Mouse (Mus musculus) heart, postnatal 0 days (tissue): ENCODE measurements around the gene Uvrag. TPM values are rescaled to one million over a fixed set of nuclear protein-coding genes. Genes with fewer than 3 reads are reported as not detected.

Experiments used
- ATAC-seq: fragments of 200-750 bp; cut with Nextera tagmentation; 2 replicates; pipeline ENCODE4 v1.8.0; 2017; ENCODE audit warnings: low read depth, moderate number of reproducible peaks, moderate library complexity; ENCODE audit not compliant: insufficient read depth
- DNase-seq: peaks from one replicate; pipeline ENCODE4 v3.0.0-alpha.2; 2016; ENCODE audit warnings: low spot score
- H3K27ac ChIP-seq: fragments of 300-500 bp; sonication (generic); 2 replicates; pipeline ENCODE4 v1.5.1; 2014; ENCODE audit warnings: low read depth, mild to moderate bottlenecking
- H3K27me3 ChIP-seq: fragments of 300-500 bp; sonication (generic); 2 replicates; pipeline ENCODE4 v1.6.1; 2014; ENCODE audit warnings: low read length, mixed read lengths; ENCODE audit not compliant: control insufficient read depth, insufficient read depth
- H3K36me3 ChIP-seq: fragments of 300-500 bp; sonication (generic); replicated peaks from 2 replicates; pipeline ENCODE4 v1.6.1; 2014; ENCODE audit warnings: low read length, mixed read lengths; ENCODE audit not compliant: control insufficient read depth, insufficient read depth
- H3K4me1 ChIP-seq: fragments of 300-500 bp; sonication (generic); 2 replicates; pipeline ENCODE4 v1.6.1; 2014; ENCODE audit warnings: antibody characterized with exemption; ENCODE audit not compliant: control insufficient read depth, insufficient read depth
- H3K4me2 ChIP-seq: fragments of 300-500 bp; sonication (generic); 2 replicates; pipeline ENCODE4 v1.6.1; 2014; ENCODE audit warnings: low read depth, mild to moderate bottlenecking, low read length, moderate library complexity
- H3K4me3 ChIP-seq: fragments of 300-500 bp; sonication (generic); 2 replicates; pipeline ENCODE4 v1.5.1; 2014; ENCODE audit warnings: low read depth, low read length
- H3K9ac ChIP-seq: fragments of 300-500 bp; sonication (generic); replicated peaks from 2 replicates; pipeline ENCODE4 v1.6.1; 2014; ENCODE audit warnings: low read depth, low read length, mixed read lengths
- H3K9me3 ChIP-seq: fragments of 300-500 bp; sonication (generic); replicated peaks from 2 replicates; pipeline ENCODE4 v1.6.1; 2016; ENCODE audit warnings: low read length; ENCODE audit not compliant: control insufficient read depth
- CTCF ChIP-seq: IDR thresholded peaks from 2 replicates; pipeline ENCODE4 v1.5.1; 2016; ENCODE audit warnings: antibody characterized with exemption, control low read depth, low read depth
- EP300 ChIP-seq: IDR thresholded peaks from 2 replicates; pipeline ENCODE4 v1.6.1; 2016; ENCODE audit warnings: antibody characterized with exemption, low read depth
- WGBS: fragments of 180-500 bp; shearing (Covaris S2); extraction: QIAGEN DNeasy Blood & Tissue Kit; methylation state at CpG from one replicate; pipeline ENCODE4 v1.1.7; 2014; 5-methylcytosine and 5-hydroxymethylcytosine counted together
- polyA plus RNA-seq: library from polyadenylated mRNA; unstranded; fragments of >200 nt; fragmentation: Nextera tagmentation; extraction: Ambion mirVana; gene quantifications from 2 replicates; pipeline ENCODE4 v1.2.1, GENCODE M21; 2015
- total RNA-seq: library from RNA; depleted of rRNA; stranded (reverse); fragments of >200 nt; gene quantifications from 2 replicates; pipeline ENCODE4 v1.2.3, GENCODE M21; 2014; ENCODE audit warnings: low replicate concordance

Uvrag gene
- total and polyA plus RNA-seq, 2 experiments from 2014 or later, result 11.8 to 38.1 TPM

DNA sequence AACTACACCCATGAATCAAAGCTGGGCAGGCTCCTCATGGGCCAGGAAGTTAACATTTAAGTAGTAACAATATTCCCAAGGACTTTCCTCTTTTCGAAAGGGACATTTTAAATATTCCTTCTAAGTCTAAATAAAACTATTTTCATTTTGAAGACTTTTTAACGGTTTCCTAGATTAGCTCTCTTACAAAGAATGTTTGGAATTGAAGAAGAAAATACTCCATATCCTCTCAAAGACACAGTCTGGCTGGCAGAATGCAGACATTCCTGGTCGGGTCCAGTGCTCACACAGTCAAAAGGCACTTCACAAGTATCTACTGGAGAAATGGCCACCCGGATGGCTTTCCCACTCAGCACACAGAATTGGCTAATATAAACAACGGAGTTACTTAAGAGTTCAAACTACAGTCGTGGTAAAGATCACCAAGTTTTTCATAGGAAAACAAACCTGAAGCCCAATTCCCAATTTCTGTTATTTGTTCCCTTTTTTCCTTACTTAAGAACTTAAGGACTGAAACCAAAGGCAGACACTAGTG is 9.1 kb downstream of the Uvrag start:
- Histone ChIP-seq H3K27ac (peak overlapping the region; percentile 79), H3K4me1 (peaks cover 20% of the 10 kb centered on the region), H3K27me3 (no peaks in the 10 kb centered on the region), H3K4me2 (peak overlapping the region; percentile 43), H3K9ac (no peak overlapping the region), H3K4me3 (no peak overlapping the region), H3K36me3 (no peaks in the 10 kb centered on the region), H3K9me3 (no peaks in the 10 kb centered on the region)
- no peak for TF ChIP-seq EP300
- no peak for TF ChIP-seq CTCF
- 30% methylated on average over 6 of the region's 6 CpGs for WGBS
- no peak for ATAC-seq
- peak; percentile 55 for DNase-seq

DNA sequence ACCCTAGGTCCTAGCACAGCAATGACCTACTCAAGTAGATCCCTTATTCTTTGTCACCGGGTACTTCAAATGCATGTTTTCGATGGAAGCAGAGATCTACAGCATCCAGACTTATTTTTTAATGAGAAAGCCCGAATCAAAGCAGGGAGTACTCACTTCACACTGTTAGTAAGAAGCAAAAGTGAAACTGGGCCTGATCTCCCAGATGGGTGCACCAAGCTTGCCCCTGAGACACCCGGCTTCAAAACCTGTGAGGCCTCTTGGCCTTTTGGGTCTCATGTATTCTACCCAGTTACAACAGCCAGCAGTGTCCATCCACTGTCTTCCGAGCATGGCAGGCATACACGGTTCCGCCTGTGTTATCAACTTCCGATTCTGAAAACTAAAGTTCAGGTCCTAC is 12.0 kb downstream of the Uvrag start:
- Histone ChIP-seq H3K27me3 (no peaks in the 10 kb centered on the region), H3K9ac (no peak overlapping the region), H3K4me1 (peaks cover 35% of the 10 kb centered on the region), H3K4me2 (no peak overlapping the region), H3K27ac (0 out of 2 replicates have a peak overlapping the region, but pooled peaks have one; percentile 15), H3K4me3 (no peak overlapping the region), H3K9me3 (no peaks in the 10 kb centered on the region), H3K36me3 (no peaks in the 10 kb centered on the region)
- no peak for DNase-seq
- TF ChIP-seq CTCF, result no peak
- no peak for TF ChIP-seq EP300
- no peak for ATAC-seq
- 81% methylated on average over 8 of the region's 8 CpGs for WGBS

DNA sequence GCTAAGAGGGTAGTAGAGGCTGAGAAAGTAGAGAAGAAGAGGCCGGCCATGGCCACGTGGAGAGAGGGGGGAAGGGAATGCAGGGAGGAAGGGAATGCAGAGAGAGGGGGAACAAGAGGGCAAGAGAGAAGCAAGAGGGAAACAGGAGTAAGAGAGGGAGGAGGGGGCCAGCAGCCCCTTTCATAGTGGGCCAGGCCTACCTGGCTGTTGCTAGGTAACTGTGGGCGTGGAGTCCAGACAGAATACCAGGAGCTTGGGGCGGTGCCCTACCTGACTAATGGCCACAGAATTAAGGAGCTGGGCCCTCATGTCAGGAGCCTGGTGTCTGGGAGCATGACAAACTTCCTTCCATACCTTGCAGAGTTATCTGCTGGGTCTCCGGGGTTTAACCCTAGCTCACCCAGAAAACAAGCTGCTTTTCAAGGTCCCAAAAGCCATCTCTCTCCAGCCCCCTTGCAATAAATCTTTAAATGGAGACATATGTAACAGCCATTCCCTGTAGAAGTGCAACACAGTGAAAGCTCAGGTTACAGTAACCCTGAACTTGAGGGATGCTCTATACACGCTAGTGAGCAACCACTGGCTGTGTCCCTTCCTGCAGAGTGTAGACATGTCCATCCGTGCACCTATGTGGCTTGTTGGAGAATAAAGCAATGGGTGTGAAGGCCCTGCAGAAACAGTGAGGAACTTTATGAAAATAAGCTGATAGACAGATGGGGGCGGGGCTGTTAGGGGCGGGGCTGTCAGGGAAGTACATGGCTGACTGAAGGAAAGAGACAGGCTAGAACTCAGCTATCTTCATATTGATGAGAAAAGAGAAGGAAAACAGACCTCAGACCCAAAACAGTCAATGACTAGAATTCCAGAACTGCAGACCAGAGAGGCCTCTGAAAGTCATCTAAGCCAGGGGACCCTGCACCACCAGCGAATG is 12.7 kb downstream of the Uvrag start:
- H3K4me2 ChIP-seq, result no peak overlapping the region
- no peak overlapping the region for H3K9ac ChIP-seq
- ATAC-seq (no peak), DNase-seq (no peak)
- peaks cover 35% of the 10 kb centered on the region for H3K4me1 ChIP-seq
- no peak for TF ChIP-seq EP300
- no peak for TF ChIP-seq CTCF
- no peak overlapping the region for H3K4me3 ChIP-seq
- peak overlapping the region; percentile 49; the same call in 1 of the 2 replicates for H3K27ac ChIP-seq
- H3K9me3 ChIP-seq, result no peaks in the 10 kb centered on the region
- no peaks in the 10 kb centered on the region for H3K36me3 ChIP-seq
- no peaks in the 10 kb centered on the region for H3K27me3 ChIP-seq
- WGBS, result 63% methylated on average over 10 of the region's 10 CpGs

DNA sequence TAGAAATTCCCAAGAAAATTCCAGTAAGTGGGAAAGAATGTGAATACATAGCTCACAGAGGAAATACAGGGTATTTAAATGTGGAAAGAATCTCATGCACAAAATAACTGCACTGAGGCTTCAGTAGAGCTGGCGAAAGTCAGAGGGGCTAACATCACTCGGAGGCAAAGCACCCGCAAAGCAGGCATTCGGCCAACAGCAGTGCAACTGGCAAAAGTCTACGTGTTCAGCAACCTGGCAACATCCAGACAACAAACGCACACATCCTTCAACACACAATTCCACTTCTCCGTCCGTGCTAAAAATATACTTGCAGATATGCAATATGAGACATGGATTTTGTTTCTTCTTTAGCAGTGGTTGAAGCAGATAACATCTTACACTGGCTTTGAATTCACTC is 14.9 kb downstream of the Uvrag start:
- Histone ChIP-seq H3K4me3 (no peak overlapping the region), H3K9ac (no peak overlapping the region), H3K4me2 (peak overlapping the region; percentile 36; the same call in 1 of the 2 replicates), H3K9me3 (no peaks in the 10 kb centered on the region), H3K36me3 (no peaks in the 10 kb centered on the region), H3K27me3 (no peaks in the 10 kb centered on the region), H3K27ac (peak overlapping the region; percentile 71), H3K4me1 (peaks cover 33% of the 10 kb centered on the region)
- ATAC-seq (peak; percentile 76), DNase-seq (peak; percentile 84)
- 5% methylated on average over 8 of the region's 8 CpGs for WGBS
- TF ChIP-seq CTCF (no peak), EP300 (no peak)

DNA sequence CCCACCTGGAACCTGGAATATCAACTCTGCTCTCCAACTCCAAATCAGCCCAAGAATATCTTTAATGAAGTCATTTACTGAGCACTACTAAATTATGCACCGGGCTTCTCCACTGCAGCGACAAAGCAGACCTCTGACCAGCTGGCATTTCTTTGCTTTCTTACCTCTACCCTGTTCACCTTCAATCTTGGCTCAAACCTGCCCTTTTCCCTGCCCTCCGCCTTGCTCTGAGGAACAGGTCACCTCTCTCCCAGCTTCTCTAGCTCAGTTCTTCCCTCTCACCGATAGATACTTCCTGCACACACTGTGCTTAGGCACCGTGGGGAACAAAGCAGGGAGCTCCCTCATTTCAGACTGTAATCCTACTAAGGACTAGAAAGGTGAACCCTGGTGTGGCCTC is 18.3 kb downstream of the Uvrag start:
- H3K4me2 ChIP-seq, result no peak overlapping the region
- DNase-seq (no peak), ATAC-seq (no peak)
- H3K36me3 ChIP-seq, result no peaks in the 10 kb centered on the region
- H3K9me3 ChIP-seq, result no peaks in the 10 kb centered on the region
- TF ChIP-seq CTCF (no peak), EP300 (no peak)
- H3K4me3 ChIP-seq, result no peak overlapping the region
- no peak overlapping the region for H3K9ac ChIP-seq
- peaks cover 33% of the 10 kb centered on the region for H3K4me1 ChIP-seq
- WGBS, result 62% methylated on average over 5 of the region's 5 CpGs
- H3K27me3 ChIP-seq, result no peaks in the 10 kb centered on the region
- H3K27ac ChIP-seq, result no peak overlapping the region
